Mouse (Mus musculus) activated CD4-positive, CD25-positive, alpha-beta regulatory T cell, adult 4 months (primary cell): Measurements from ENCODE around the gene S100a6. TPM values are rescaled to one million over a fixed set of nuclear protein-coding genes. Genes with fewer than 3 reads are reported as not detected.
A peak's percentile ranks its signal among the peaks of the same experiment; 100 is the strongest.

ENCODE experiments used
- ATAC-seq: one replicate; pipeline ENCODE4 v1.8.0; 2017
- polyA plus RNA-seq, 2 experiments: library from polyadenylated mRNA; unstranded; fragments of 100-300 nt; shearing (Covaris generic); gene quantifications; one replicate each; pipeline ENCODE4 v1.2.1; 2017

S100a6 gene
- polyA plus RNA-seq, 2 experiments from 2014 or later: 548 to 785 TPM

GRCm38 (mm10) chr3:90629298-90629697 is 16.6 kb downstream of the S100a6 start:
- ATAC-seq: no peak

DNA sequence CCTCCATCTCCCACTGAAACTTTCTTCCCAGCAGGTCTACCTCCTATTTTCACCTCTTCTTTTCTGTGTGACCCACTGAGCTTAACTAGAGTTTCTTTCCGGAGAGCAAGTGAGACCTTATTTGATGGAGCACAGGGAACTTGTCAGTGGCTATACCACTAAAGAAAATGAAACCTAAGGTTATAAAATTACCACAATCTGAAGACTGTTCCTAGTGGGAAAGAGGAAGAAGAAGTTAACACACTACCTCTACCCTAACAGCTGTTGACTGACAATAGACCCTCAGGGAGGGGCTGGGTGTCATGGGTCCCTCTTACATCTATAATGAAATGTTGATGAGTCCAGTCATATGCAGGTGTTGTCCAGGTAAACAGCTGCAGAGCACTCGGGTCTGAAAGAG is 19.3 kb downstream of the S100a6 start:
- ATAC-seq: no peak

- ATAC-seq: no peak
Observed at GRCm38 (mm10) chr3:90638511-90639275, 26.0 kb downstream of the S100a6 start.

DNA sequence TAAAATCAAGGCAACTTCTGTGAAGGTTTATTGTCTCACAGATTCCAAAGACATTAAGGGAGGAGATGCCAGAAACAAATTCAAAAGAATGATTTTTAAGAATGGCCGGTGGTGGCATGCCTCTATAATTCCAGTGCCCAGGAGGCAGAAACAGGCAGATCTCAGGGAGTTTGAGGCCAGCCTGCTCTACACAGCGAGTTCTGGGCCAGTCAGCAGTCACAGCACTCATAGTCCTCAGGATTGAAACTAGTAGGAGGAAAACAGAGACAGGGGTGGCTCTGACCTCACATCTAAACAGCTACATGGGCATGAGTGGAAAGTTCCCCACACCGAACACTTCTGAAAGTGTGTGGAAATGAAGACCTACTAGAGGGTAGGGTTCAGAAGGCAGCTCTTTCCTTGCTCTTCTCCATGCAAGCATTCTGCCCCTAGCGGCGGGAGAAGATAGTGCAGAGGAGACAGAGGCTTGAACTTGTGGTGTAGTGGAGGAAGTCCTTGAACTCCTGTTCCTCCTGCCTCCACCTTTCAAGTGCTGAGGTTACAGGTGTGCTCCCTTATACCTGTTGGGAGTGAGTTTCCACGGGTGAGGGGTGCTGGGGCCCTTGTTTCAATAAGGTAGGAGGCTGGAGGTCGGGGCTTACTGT is 27.0 kb downstream of the S100a6 start:
- ATAC-seq: peak; percentile 71

DNA sequence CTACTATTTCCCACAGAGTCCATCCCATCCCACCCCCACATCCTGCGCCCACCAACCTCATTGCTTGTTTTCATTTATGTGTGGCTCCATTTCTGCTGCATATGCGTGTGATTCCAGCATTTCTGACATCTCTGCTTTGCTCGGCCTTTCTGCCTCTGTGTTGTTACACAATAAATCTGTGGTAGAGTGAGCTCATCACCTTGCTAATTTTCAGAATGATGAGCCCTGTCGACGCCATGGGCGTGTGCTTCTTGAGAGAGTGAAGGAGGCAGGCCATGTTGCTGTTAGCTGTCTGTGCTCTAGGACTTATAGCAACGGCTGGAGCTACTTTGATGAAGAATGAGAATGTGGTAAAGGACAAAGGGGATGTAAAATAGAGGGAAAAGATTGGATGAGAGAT is 28.3 kb downstream of the S100a6 start:
- ATAC-seq: no peak

GRCm38 (mm10) chr3:90644220-90644619 is 31.5 kb downstream of the S100a6 start:
- no peak for ATAC-seq

DNA sequence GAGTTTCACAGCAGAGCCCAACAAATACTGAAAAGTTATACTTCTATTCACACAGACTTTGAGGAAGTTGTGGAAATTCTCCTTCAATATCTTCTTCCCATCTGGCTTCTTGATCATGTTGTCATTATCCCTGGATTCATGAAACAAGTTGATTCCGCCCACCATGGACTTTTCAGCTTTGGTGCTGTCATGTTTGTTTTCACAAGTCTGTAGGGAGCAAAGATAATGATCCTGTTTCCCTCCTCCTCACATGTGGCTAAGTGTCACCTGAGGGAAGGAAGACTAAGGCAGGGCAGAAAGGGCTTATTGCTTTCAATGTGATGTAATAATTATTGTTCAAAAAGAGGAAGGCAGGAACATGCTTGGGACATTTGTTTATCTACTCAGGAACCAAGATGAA is 34.6 kb downstream of the S100a6 start:
- ATAC-seq: no peak

GRCm38 (mm10) chr3:90648981-90649380 is 36.3 kb downstream of the S100a6 start:
- ATAC-seq: no peak

GRCm38 (mm10) chr3:90649832-90650231 is 37.1 kb downstream of the S100a6 start:
- no peak for ATAC-seq

DNA sequence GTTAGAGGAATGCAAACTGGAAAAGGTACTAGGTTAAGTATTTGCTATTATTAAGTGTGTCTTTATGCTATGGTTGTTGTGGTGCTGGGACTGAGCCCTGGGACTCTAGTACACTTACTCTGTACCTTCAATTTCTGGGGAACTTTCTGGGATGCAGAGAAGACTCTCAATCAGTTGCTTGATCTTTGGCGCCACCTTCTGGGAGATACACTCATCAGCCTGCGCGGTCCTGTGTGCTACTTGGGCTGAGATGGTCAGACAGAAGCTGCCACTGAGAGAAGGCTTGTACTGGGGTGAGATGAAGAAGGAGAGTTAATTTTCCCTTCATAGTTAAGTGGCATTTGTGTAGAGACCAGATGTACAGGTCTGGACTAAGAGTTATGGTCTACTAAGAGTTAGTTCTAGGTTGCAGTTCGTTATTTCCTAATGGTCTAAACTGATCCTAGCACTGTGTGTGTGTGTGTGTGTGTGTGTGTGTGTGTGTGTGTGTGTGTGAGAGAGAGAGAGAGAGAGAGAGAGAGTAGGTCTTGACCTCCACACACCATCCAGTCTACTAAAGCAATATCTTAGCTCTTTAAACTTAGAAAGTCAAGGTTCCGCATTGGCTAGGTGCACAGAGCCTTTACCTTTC is 40.3 kb downstream of the S100a6 start:
- no peak for ATAC-seq

DNA sequence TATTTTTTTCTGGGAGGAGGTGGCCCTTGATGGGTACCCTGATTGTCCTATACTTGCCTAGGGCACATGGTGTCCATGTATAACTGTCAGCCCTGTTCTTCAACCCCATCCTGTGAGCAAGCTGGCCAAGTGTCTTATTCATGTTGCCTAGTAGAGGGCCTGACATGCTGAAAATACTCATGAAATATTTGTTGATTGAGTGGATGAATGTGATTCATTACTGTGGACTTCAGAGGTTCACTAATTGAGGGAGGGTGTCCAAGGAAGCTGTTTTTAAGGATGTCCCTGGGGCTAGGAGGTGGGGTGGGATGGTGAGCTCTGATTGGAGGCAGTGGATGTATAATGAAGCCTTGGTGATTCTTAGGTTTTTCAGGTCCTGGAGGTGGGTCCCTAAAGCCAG is 41.0 kb downstream of the S100a6 start, which contains the start of gene S100a7a:
S100a7a (plus strand) TSS at position 301 of the 400 bp plus-strand sequence.
- no peak for ATAC-seq

DNA sequence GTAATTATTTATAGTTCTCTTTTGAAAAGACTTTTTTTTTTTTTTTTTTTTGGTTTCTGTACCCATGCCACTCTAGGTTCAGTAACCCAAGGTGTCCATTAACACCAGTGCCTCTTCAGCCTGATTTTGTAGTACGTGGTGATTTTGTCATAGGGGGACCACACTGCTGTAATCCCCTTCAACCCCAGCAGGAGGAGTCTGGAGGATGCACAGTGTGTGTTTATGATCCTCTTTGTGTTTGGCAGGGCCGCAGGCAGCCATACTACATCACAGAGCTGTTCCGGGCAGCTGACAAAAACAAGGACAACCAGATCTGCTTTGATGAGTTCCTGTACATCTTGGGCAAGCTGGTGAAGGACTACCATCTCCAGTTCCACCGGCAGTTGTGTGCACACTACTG is 44.7 kb downstream of the S100a6 start:
- no peak for ATAC-seq

DNA sequence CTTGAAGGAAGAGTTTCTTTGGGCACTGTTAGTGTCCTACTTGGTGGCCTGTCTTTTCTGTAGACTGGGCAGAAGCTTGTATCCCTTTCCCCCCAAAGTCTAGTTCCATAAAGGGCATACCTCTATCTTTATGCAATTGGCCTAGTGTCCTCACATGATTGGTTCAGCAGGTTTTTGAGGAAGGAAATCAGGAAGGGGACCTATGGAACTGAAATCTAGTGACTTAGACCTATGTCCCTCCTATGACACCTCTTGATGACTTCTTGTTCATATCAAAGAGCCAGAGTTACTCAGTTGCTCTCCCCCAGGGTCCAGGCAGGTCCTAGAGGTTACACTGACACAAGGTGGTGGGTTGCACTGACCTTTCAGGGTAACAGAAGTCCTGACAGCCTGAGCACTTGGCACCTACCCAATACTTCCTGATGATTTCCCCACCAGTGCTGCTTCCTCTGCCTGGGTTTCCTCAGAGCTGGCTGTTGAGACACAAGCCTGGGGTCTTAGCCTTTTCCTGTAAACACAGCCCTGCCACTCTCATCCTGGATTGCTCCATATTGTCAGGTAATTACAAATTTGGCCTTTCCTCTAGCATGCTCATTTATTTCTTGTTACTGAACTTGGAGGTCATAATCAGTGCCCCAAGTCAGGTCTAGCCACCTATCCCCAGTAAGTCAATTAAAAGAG is 46.8 kb downstream of the S100a6 start:
- ATAC-seq: no peak

GRCm38 (mm10) chr3:90664219-90664618 is 51.5 kb downstream of the S100a6 start:
- no peak for ATAC-seq

DNA sequence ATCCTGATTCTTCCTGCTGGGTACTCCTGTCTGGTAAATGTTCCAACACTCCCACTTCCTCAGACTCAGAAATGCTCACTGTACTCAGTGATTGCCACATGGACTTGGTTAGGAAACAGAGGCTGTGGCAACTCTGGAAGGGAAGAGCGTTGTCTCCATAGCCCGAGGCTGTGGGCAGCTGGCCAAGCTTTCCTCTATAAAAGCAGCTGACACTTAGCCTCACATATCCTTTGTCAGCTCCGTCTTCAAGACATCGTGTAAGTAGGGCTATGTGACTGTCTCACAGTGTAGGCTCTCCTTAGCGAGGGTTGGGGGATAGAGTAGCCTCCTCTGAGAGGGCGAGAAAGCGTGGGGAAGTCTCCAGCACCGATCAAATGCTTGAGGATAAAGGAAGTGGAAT is 56.2 kb downstream of the S100a6 start, which contains the start of gene S100a8:
S100a8 (plus strand) TSS at position 133 of the 400 bp plus-strand sequence.
- ATAC-seq: no peak

Other genes with a start within 250 kb of the S100a6 start
- gene Slc27a3, start 222.9 kb upstream of the S100a6 start, polyA plus RNA-seq: under 1 TPM in 1 of 2 experiments, not detected in 1; 0.21 TPM
- 10 to 100 TPM; 13.8 to 17.2 TPM for gene Ints3, start 179.3 kb upstream of the S100a6 start, polyA plus RNA-seq
- not detected for gene Npr1, start 147.0 kb upstream of the S100a6 start, polyA plus RNA-seq
- gene Ilf2, start 136.8 kb upstream of the S100a6 start, polyA plus RNA-seq: 100 to 1,000 TPM in 1 of 2 experiments, 10 to 100 TPM in 1; 99.7 to 101 TPM
- gene Snapin, start 121.8 kb upstream of the S100a6 start, polyA plus RNA-seq: 10 to 100 TPM; 48.3 to 56.3 TPM
- 10 to 100 TPM; 43.5 to 67.8 TPM for gene Chtop, start 103.4 kb upstream of the S100a6 start, polyA plus RNA-seq
- 1 to 10 TPM; 5.6 to 6.6 TPM for gene S100a1, start 98.5 kb upstream of the S100a6 start, polyA plus RNA-seq
- 100 to 1,000 TPM; 235 to 298 TPM for gene S100a13, start 98.4 kb upstream of the S100a6 start, polyA plus RNA-seq
- gene S100a14, start 86.0 kb upstream of the S100a6 start, polyA plus RNA-seq: under 1 TPM in 1 of 2 experiments, not detected in 1; 0.47 TPM
- not detected for gene S100a16, start 75.6 kb upstream of the S100a6 start, polyA plus RNA-seq
- 1 to 10 TPM; 2.6 to 3.2 TPM for gene S100a3, start 52.3 kb upstream of the S100a6 start, polyA plus RNA-seq
- gene S100a2, start 22.6 kb upstream of the S100a6 start, polyA plus RNA-seq: not detected
- not detected for gene Gm42674, start 11.0 kb upstream of the S100a6 start, polyA plus RNA-seq
- 100 to 1,000 TPM; 152 to 248 TPM for gene S100a4, start 9.1 kb upstream of the S100a6 start, polyA plus RNA-seq
- gene S100a5, start 4.4 kb upstream of the S100a6 start, polyA plus RNA-seq: not detected
- gene S100a7a, start 41.1 kb downstream of the S100a6 start, polyA plus RNA-seq: not detected
- 1 to 10 TPM in 1 of 2 experiments, not detected in 1; 1.8 TPM for gene S100a8, start 56.1 kb downstream of the S100a6 start, polyA plus RNA-seq
- 1 to 10 TPM in 1 of 2 experiments, not detected in 1; 1.3 TPM for gene S100a9, start 82.8 kb downstream of the S100a6 start, polyA plus RNA-seq
- not detected for gene Pglyrp4, start 114.0 kb downstream of the S100a6 start, polyA plus RNA-seq
- gene Gm5849, start 165.0 kb downstream of the S100a6 start, polyA plus RNA-seq: not detected